Mouse (Mus musculus) ES-E14 (cell line): ENCODE data around the gene Plscr2.

Experiments
- MAFK ChIP-seq: IDR thresholded peaks from 2 replicates; pipeline ENCODE4 v1.6.1; 2014; ENCODE audit warnings: mild to moderate bottlenecking, low read depth, low read length, inconsistent platforms; ENCODE audit not compliant: insufficient read depth
- ZC3H11A ChIP-seq: IDR thresholded peaks from 2 replicates; pipeline ENCODE4 v1.6.1; 2012; ENCODE audit warnings: low read depth, mild to moderate bottlenecking, inconsistent platforms, low read length, borderline replicate concordance

- TF ChIP-seq ZC3H11A (no peak), MAFK (no peak)
Measured at GRCm38 (mm10) chr9:92229833-92230205, 45.6 kb upstream of the Plscr2 start.
